Mouse (Mus musculus) right cerebral cortex, postnatal 25 days (tissue): ENCODE results near the gene Zfp467.

Experiments
- DNase-seq: peaks from one replicate; pipeline ENCODE4 v3.0.0; 2022

Zfp467 gene

GRCm38 (mm10) chr6:48439654-48440053 is 6.0 kb downstream of the Zfp467 start:
- no peak for DNase-seq

- DNase-seq: no peak
Observed at GRCm38 (mm10) chr6:48438475-48439125, 7.0 kb downstream of the Zfp467 start.

GRCm38 (mm10) chr6:48437679-48438376 is 7.8 kb downstream of the Zfp467 start:
- no peak for DNase-seq

GRCm38 (mm10) chr6:48435706-48436349 is 9.8 kb downstream of the Zfp467 start:
- DNase-seq: no peak

- DNase-seq: no peak
Observed at GRCm38 (mm10) chr6:48435111-48435510, 10.5 kb downstream of the Zfp467 start.

DNA sequence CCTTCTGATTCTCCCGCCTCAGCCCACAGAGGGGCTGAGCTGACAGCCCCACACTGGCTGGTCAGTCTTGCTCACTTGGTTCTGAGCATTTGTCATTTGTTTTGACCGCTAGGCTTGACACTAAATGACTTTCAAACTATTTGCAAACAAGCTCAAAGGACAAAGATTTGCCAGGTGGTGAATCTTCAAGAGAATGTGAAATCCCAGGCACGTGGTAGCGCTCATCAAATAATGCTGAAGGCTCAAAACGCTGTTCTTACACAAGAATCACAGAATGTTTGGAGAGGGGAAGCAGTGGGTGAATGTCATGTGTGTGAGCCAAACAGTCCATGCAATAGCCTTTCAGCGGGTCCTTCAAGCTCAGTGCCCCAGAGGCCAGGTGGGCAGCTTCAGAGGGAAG is 11.0 kb downstream of the Zfp467 start:
- DNase-seq: no peak

DNA sequence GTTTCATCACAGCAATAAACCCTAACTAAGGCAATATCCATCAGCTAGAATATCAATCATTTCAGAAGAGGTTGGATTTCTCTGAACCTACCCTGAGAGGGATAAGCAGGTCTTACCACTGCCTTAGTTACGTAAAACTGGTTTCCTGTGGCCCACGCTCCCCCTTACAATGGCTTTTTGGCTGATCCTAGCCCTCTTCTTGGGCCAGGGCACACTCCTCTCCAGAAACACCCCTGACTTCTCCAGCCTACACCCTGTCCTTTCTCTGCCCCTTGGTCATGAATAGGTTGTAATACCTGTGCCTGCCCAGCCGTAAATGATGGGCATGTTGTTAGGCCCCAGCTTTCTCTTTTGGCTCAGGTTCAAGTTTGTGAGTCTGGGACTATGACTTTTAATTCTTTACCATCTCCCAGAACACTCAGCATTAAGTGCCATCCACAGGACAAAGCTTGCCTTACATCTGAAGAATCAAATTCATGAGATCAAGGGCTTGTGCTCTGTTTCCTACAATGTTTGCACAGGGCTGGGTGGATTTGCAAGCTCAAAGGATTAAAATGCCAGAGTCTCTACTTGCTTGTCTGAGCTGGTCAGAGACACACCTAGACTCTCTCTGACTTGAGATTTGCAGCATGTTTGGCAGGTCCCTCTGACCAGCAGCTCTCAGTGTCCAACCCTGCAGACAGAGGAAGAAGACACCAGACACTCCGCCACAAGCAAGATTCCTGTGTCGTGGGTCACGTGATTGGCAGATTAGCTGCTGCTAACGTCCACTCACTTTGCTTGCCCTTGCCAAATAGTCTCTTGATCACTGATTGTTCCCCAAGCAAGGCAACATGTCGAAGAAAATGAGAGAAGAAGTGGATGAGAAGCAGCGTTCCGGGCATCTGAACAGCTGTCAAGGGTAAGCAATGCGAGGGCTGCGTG is 12.5 kb downstream of the Zfp467 start:
- DNase-seq: no peak

DNA sequence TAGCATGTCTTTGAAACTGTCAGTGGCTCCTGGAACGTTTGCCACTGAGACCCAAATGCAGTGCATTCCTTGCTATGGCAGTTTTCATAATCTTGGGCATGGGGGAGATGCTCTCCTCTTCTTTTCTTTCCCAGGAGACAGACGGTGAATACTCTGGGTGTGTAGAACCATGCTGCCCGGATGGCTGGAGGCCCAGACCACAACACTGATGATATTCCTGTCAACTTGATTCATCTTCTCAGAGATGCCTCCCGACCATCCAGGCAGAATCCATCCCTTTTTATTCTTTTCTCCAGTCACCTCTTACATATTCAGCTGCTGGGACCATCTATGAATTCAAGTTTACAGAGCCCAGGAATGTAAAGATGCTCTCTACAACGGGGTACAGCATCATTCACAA is 14.9 kb downstream of the Zfp467 start:
- no peak for DNase-seq

DNA sequence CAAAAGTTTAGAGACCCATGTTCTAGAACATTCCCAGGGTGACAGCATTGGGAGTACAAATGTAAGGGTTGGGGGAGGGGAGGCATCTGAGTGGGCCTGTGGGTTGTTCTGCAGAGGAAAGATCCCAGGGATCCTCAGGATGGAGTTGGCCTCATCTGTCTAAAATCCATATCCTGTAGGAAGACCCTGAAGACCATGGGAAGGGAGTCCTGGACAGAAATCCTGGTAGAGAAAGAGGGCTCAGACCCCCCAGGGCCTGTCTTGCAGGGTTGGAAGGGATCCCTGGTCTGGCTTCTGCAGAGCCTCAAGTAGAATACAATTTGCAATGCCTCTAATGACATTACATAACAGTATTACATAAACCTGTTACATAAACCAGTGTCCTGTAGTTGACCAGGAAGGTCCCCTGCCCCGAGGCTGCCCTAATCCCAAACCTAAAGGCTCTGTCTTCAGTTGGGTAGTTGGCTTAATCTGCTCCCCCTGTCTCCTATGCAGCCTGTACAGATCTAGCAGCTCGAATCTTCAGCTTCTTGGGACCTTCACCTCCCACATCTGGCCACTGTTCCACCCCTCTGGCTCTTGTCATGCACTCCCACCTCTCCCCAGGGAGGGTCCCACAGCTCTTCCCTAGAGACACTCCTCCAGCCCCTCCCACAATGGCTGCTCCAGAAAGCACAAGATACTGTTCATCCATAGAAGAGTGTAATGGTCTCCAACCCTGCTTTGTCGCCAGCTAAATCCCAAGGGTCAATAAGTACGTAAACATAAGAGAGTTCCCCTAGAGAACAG is 16.7 kb downstream of the Zfp467 start:
- no peak for DNase-seq

DNA sequence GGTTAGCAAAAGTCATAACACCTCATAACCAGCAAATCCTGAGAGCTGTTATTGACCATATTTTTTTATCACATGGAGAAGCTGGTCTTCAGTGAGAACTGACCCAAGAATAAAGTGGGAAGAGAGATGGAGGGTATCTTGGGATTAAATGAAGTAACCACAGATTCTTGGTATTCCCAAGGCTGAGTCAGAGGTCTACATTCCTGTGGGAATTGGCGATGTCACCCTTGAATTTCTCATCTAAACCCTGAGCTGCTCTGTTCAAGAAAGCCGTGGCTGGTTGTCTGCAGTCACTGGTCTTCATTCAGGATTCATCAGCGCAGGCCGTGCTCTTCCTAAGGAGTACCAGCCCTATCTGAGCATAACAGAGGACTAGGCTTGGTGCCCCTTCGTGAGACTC is 18.7 kb downstream of the Zfp467 start:
- no peak for DNase-seq

DNA sequence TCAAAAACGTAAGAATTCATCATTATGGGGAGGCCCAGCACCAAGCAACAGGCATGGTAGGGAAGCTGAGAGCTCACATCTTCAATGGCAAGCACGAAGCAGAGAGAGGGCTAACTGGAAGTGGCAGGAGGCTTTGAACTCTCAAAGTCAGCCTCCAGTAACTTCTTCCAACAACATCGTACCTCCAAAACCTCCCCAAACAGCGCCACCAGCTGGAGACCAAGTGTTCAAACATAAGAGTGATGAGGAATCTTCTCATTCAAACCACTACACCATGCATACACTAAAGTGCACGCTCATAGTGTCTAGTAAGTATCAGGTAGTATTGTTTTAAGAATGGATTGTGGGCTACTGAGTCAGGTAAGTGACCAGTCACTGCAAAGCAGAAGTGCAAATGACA is 21.6 kb downstream of the Zfp467 start:
- no peak for DNase-seq

DNA sequence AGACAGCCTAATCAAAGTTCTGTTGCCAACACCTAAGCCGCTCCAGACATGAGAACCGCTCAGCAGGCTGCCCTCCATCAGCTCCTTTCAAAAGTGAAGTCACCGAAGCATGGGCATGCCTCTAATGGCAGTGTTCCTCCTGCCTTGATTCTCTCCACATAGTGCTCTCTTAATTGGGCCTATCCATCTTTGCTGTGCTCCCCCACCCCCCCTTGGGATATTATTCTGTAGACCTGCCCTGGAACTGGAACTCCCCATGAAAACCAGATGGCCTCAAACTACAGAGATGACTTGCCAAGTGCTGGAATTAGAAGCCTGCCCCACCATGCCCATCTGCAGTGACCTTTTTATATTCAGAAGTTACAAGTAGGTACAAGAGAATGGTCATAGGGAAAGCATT is 22.3 kb downstream of the Zfp467 start:
- DNase-seq: no peak

DNA sequence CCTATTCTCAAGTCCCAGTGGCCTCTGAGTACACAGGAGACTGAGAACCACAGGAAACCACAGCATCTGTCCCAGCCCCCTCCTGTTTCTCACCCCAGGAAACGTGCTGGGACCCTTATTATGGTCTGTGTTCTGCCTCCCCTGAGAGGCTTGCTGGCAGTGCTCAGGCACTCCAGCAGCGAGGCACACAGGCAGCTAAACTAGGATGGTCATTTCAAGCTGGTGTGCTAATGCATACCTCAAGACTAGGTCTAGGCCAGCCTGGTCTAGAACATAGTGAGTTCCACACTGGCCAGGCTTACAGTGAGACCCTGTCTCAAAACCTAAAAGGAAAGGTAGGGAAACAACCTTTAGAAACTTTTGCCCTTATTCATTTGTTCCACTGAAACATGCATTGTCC is 25.0 kb downstream of the Zfp467 start:
- no peak for DNase-seq

DNA sequence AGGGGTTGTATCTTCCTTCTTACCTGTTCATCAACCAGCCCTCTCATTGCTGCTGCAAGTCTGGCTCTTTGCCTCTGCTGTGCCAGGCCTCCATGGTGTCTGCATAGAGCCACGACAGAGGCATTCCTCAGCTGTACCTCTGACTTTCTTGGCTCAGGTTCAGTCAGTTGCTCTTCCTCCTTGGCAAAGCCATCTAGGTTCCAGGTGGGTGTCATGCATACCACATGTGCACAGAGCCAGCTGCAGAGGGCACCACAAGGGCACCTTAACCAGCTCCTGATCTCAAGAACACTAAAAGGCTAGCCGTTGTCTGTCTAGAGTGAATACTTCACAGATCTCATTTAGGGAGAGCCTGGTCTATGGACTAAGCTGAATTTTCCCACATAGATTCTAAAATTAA is 29.1 kb downstream of the Zfp467 start:
- no peak for DNase-seq

DNA sequence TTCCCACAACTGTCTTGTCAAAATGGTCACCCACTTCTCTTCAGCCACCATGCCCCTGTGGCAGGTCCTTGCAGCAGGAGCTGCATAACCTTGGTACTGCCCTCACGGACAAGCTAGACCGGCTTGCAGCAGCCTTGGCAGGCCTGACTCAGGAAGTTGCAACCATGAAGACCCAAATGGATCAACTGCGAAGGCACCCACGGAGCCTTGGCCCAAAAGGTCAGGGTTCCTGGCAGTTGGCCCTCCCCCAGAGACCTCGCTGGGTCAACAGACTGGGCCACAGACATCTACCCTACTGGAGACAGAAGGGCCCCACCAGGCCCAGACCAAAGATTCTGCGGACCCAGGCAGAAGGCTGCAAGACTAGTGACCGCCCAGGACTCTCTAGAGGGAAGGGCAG is 30.0 kb downstream of the Zfp467 start:
- no peak for DNase-seq

DNA sequence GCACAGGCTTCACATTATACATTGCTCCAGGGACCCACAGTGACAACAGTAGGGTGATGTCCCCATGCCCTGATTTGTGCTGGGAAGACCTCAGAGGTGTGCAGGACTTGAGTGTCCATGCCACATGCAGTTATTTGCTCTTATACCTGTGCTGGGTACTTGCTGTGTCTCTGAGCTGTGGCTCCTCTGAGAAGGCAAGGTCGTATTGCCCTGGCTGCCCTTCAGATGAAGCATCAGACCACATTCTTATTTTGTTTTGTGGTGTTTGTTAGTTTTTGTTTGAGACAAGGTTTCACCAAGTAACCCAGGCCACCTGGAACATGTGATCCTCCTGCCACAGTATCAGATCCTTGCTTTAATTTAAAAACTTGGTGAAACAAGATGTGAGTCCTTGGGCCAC is 30.7 kb downstream of the Zfp467 start:
- DNase-seq: no peak

DNA sequence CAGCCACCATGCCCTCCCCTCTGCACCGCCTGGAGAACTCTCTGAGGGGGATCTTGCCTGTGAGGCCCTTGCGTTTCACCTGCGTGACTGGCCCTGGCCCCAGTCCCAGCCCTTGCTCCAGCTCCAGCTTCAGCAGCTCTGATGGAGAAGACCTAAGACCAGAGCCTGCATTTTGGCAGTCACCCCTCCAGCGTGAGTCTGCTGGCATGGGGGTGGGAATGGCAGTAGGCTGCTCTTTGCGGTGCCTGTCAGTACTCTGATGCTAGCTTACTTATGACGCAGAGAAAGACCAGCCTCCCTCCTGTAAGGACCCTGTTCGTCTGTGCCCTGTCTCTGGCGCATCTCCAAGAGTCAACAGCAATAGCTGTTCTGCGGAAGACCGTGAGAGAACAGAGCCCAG is 32.5 kb downstream of the Zfp467 start:
- no peak for DNase-seq

- DNase-seq: no peak
Observed at GRCm38 (mm10) chr6:48412662-48413061, 33.0 kb downstream of the Zfp467 start.

DNA sequence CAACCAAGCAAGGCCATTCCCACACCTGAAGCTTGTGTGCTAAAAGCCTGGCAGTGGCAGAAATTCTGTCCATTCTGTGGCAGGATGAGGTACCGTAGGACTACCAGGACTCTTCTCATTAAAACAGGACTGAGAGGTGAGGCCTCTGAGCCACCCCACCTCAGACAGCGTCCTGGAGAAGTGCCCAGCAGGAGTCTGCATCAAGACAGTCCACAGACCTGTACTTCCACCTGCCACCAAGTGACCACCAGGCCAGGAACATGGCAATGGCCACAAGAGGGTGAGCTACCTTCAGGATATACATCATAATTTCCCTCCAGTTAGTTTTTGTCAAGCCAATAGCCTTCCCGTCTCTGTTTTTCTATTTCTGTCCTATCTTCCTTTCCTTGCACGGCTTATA is 33.5 kb downstream of the Zfp467 start:
- DNase-seq: no peak

GRCm38 (mm10) chr6:48411193-48412092 is 34.2 kb downstream of the Zfp467 start:
- DNase-seq: no peak

DNA sequence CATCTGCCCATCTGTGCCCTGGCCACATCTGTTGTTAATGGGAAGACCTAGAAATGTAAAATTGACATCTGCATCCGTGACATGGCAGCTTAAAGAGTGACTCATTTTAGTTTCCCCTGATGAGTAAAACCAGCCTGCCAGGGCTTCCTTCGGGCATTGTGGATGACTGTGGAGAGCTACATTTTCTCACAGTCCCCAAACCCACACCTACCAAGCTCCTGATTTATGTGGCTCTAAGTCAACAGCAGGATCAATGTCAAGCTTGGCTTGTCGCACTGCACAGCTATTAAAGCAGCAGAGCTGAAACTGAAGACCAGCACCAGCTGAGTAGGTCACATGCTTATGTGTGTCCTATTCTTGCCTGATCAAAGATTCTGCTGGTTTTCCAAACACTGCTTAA is 35.1 kb downstream of the Zfp467 start:
- DNase-seq: no peak
